Mouse (Mus musculus) heart, postnatal 0 days (tissue): ENCODE measurements around the gene Src. TPM values are rescaled to one million over a fixed set of nuclear protein-coding genes. Genes with fewer than 3 reads are reported as not detected.

ENCODE experiments used
- ATAC-seq: fragments of 200-750 bp; cut with Nextera tagmentation; 2 replicates; pipeline ENCODE4 v1.8.0; 2017; ENCODE audit warnings: low read depth, moderate number of reproducible peaks, moderate library complexity; ENCODE audit not compliant: insufficient read depth
- DNase-seq: peaks from one replicate; pipeline ENCODE4 v3.0.0-alpha.2; 2016; ENCODE audit warnings: low spot score
- H3K27ac ChIP-seq: fragments of 300-500 bp; sonication (generic); 2 replicates; pipeline ENCODE4 v1.5.1; 2014; ENCODE audit warnings: low read depth, mild to moderate bottlenecking
- H3K27me3 ChIP-seq: fragments of 300-500 bp; sonication (generic); 2 replicates; pipeline ENCODE4 v1.6.1; 2014; ENCODE audit warnings: low read length, mixed read lengths; ENCODE audit not compliant: control insufficient read depth, insufficient read depth
- H3K36me3 ChIP-seq: fragments of 300-500 bp; sonication (generic); replicated peaks from 2 replicates; pipeline ENCODE4 v1.6.1; 2014; ENCODE audit warnings: low read length, mixed read lengths; ENCODE audit not compliant: control insufficient read depth, insufficient read depth
- H3K4me1 ChIP-seq: fragments of 300-500 bp; sonication (generic); 2 replicates; pipeline ENCODE4 v1.6.1; 2014; ENCODE audit warnings: antibody characterized with exemption; ENCODE audit not compliant: control insufficient read depth, insufficient read depth
- H3K4me2 ChIP-seq: fragments of 300-500 bp; sonication (generic); 2 replicates; pipeline ENCODE4 v1.6.1; 2014; ENCODE audit warnings: low read depth, mild to moderate bottlenecking, low read length, moderate library complexity
- H3K4me3 ChIP-seq: fragments of 300-500 bp; sonication (generic); 2 replicates; pipeline ENCODE4 v1.5.1; 2014; ENCODE audit warnings: low read depth, low read length
- H3K9ac ChIP-seq: fragments of 300-500 bp; sonication (generic); replicated peaks from 2 replicates; pipeline ENCODE4 v1.6.1; 2014; ENCODE audit warnings: low read depth, low read length, mixed read lengths
- H3K9me3 ChIP-seq: fragments of 300-500 bp; sonication (generic); replicated peaks from 2 replicates; pipeline ENCODE4 v1.6.1; 2016; ENCODE audit warnings: low read length; ENCODE audit not compliant: control insufficient read depth
- CTCF ChIP-seq: IDR thresholded peaks from 2 replicates; pipeline ENCODE4 v1.5.1; 2016; ENCODE audit warnings: antibody characterized with exemption, control low read depth, low read depth
- EP300 ChIP-seq: IDR thresholded peaks from 2 replicates; pipeline ENCODE4 v1.6.1; 2016; ENCODE audit warnings: antibody characterized with exemption, low read depth
- WGBS: fragments of 180-500 bp; shearing (Covaris S2); extraction: QIAGEN DNeasy Blood & Tissue Kit; methylation state at CpG from one replicate; pipeline ENCODE4 v1.1.7; 2014; 5-methylcytosine and 5-hydroxymethylcytosine counted together
- polyA plus RNA-seq: library from polyadenylated mRNA; unstranded; fragments of >200 nt; fragmentation: Nextera tagmentation; extraction: Ambion mirVana; gene quantifications from 2 replicates; pipeline ENCODE4 v1.2.1, GENCODE M21; 2015
- total RNA-seq: library from RNA; depleted of rRNA; stranded (reverse); fragments of >200 nt; gene quantifications from 2 replicates; pipeline ENCODE4 v1.2.3, GENCODE M21; 2014; ENCODE audit warnings: low replicate concordance; rRNA removed

The Src gene
- total RNA-seq, result 14.2 and 15.5 TPM in 2 replicates
- polyA plus RNA-seq, result 2.5 and 2.9 TPM in 2 replicates

DNA sequence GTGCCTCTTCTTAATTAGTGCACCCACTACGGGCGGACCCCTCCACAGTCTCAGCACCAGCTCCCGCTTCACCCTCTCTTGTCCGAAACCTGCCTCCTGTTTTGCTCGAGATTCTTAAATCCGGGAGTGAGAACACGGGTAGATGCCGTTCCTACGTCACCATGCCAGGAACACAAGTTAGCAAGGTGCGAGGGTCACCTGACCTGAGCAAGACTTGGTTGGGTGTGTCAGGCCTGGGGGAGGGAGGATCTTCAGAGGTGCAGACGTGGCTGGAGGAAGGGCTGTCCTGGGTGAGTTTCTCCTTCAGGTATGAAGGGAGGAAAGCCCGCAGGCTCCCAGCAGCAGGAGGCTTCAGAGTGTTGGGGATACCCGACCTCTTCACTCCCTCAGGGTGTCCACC, at the start of gene Src:
TSS of gene Src (plus strand) at position 239 of the 400 bp plus-strand sequence.
- DNase-seq, result no peak
- peaks cover 5% of the 10 kb centered on the region; the same call in 1 of the 2 replicates for H3K4me1 ChIP-seq
- no peak within 1 kb of the TSS for H3K27ac ChIP-seq
- no peaks in the 10 kb centered on the region for H3K9me3 ChIP-seq
- TF ChIP-seq EP300 (no peak), CTCF (no peak)
- H3K27me3 ChIP-seq, result no peaks in the 10 kb centered on the region
- H3K4me3 ChIP-seq, result no peak within 1 kb of the TSS
- no peak within 1 kb of the TSS for H3K4me2 ChIP-seq
- no peak within 1 kb of the TSS for H3K9ac ChIP-seq
- 35% methylated on average over 13 of the region's 13 CpGs for WGBS
- ATAC-seq, result no peak
- H3K36me3 ChIP-seq, result no peaks in the 10 kb centered on the region

DNA sequence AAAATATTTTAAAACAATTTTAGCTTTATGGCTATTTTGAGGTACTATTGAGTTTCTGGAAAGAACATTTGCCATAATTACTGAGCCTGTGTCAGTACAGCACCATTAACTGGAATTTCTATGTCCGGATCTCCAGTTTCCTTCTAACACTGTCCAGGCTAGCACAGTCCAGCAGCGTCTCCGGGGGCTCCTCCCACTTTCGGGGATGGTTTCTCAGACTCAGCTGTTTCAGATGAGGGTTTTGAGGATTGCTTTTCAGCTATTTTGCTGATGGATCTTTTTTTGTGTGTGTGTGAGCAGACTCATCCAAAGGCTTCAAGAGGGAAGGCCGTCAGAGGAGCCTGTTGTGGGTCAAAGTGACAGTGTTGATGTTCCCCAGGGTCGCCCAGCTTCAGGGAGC, 46.5 kb upstream of the Src start:
- Histone ChIP-seq H3K4me1 (peaks cover 28% of the 10 kb centered on the region), H3K36me3 (no peaks in the 10 kb centered on the region), H3K27me3 (no peaks in the 10 kb centered on the region), H3K9me3 (no peaks in the 10 kb centered on the region), H3K4me2 (no peak overlapping the region), H3K9ac (no peak overlapping the region), H3K4me3 (no peak overlapping the region), H3K27ac (no peak overlapping the region)
- WGBS, result 41% methylated on average over 6 of the region's 6 CpGs
- ATAC-seq (no peak), DNase-seq (no peak)
- no peak for TF ChIP-seq CTCF
- TF ChIP-seq EP300, result no peak

DNA sequence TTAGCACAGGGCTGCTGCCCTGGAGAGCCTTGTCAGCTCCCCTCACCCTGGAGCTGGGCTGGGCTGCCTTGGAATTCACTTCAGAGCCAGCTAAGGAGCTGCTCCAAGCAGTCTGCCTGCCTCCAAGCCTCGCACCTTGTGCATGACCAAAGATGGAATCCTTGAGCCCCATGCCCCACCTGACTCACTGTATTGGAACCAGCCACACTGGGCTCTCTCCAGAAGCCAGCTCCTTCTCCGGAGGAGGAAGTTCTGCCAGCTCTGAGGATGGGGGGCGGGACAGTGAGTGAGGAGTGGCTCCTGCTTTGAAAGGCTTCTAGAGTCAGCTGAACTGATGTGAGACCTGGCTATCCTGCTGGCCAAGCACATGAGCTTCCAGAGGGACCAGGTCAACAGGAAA, 44.6 kb upstream of the Src start:
- Histone ChIP-seq H3K36me3 (no peaks in the 10 kb centered on the region), H3K4me1 (peaks cover 21% of the 10 kb centered on the region), H3K27ac (0 out of 2 replicates have a peak overlapping the region, but pooled peaks have one; percentile 11), H3K9me3 (no peaks in the 10 kb centered on the region), H3K4me2 (no peak overlapping the region), H3K9ac (no peak overlapping the region), H3K4me3 (no peak overlapping the region), H3K27me3 (no peaks in the 10 kb centered on the region)
- TF ChIP-seq EP300 (no peak), CTCF (no peak)
- no peak for ATAC-seq
- DNase-seq, result no peak
- 78% methylated on average over 3 of the region's 3 CpGs for WGBS

- no peak overlapping the region for H3K4me2 ChIP-seq
- DNase-seq (no peak), ATAC-seq (no peak)
- TF ChIP-seq CTCF (no peak), EP300 (no peak)
- no peaks in the 10 kb centered on the region for H3K9me3 ChIP-seq
- WGBS, result 40% methylated on average over 8 of the region's 8 CpGs
- H3K9ac ChIP-seq, result no peak overlapping the region
- no peaks in the 10 kb centered on the region for H3K27me3 ChIP-seq
- H3K36me3 ChIP-seq, result peaks cover 12% of the 10 kb centered on the region
- H3K4me1 ChIP-seq, result peaks cover 19% of the 10 kb centered on the region
- H3K4me3 ChIP-seq, result no peak overlapping the region
- H3K27ac ChIP-seq, result no peak overlapping the region
Measured at GRCm38 (mm10) chr2:157375051-157375450, 43.2 kb upstream of the Src start.

- WGBS, result 55% methylated on average over 14 of the region's 14 CpGs
- no peak overlapping the region for H3K4me2 ChIP-seq
- peak overlapping the region; percentile 20; the same call in 1 of the 2 replicates for H3K27ac ChIP-seq
- H3K36me3 ChIP-seq, result peaks cover 18% of the 10 kb centered on the region
- ATAC-seq (no peak), DNase-seq (no peak)
- TF ChIP-seq CTCF (no peak), EP300 (no peak)
- peaks cover 19% of the 10 kb centered on the region for H3K4me1 ChIP-seq
- no peak overlapping the region for H3K4me3 ChIP-seq
- H3K9me3 ChIP-seq, result no peaks in the 10 kb centered on the region
- no peak overlapping the region for H3K9ac ChIP-seq
- H3K27me3 ChIP-seq, result no peaks in the 10 kb centered on the region
Measured at GRCm38 (mm10) chr2:157375794-157376757, 42.2 kb upstream of the Src start.
